Mouse (Mus musculus) intestine, embryonic 15.5 days (tissue): ENCODE results near the gene Nfatc2ip. TPM values are rescaled to one million over a fixed set of nuclear protein-coding genes. Genes with fewer than 3 reads are reported as not detected.
A peak's percentile ranks its signal among the peaks of the same experiment; 100 is the strongest.

Source experiments
- ATAC-seq: fragments of 200-750 bp; cut with Nextera tagmentation; 2 replicates; pipeline ENCODE4 v1.8.0; 2017; ENCODE audit warnings: moderate TSS enrichment, moderate library complexity
- H3K27ac ChIP-seq: fragments of 300-500 bp; sonication (generic); 2 replicates; pipeline ENCODE4 v1.5.1; 2015; ENCODE audit warnings: mild to moderate bottlenecking, inconsistent platforms
- H3K27me3 ChIP-seq: fragments of 300-500 bp; sonication (generic); replicated peaks from 2 replicates; pipeline ENCODE4 v1.6.1; 2015; ENCODE audit warnings: inconsistent platforms
- H3K36me3 ChIP-seq: fragments of 300-500 bp; sonication (generic); 2 replicates; pipeline ENCODE4 v1.6.1; 2015; ENCODE audit warnings: inconsistent platforms
- H3K4me1 ChIP-seq: fragments of 300-500 bp; sonication (generic); replicated peaks from 2 replicates; pipeline ENCODE4 v1.6.1; 2015; ENCODE audit warnings: inconsistent platforms
- H3K4me2 ChIP-seq: fragments of 300-500 bp; sonication (generic); replicated peaks from 2 replicates; pipeline ENCODE4 v1.6.1; 2015; ENCODE audit warnings: mild to moderate bottlenecking, inconsistent platforms
- H3K4me3 ChIP-seq: fragments of 300-500 bp; sonication (generic); replicated peaks from 2 replicates; pipeline ENCODE4 v1.5.1; 2015; ENCODE audit warnings: inconsistent platforms
- H3K9ac ChIP-seq: fragments of 300-500 bp; sonication (generic); 2 replicates; pipeline ENCODE4 v1.6.1; 2015; ENCODE audit warnings: inconsistent platforms
- H3K9me3 ChIP-seq: fragments of 300-500 bp; sonication (generic); 2 replicates; pipeline ENCODE4 v1.6.1; 2016; ENCODE audit warnings: inconsistent platforms
- WGBS: fragments of 180-500 bp; shearing (Covaris S2); methylation state at CpG from one replicate; pipeline ENCODE4 v1.1.7; 2015; 5-methylcytosine and 5-hydroxymethylcytosine counted together
- polyA plus RNA-seq: library from polyadenylated mRNA; unstranded; fragments of >200 nt; fragmentation: Nextera tagmentation; extraction: Ambion mirVana; gene quantifications from 2 replicates; pipeline ENCODE4 v1.2.1, GENCODE M21; 2015

Nfatc2ip gene
- polyA plus RNA-seq, result 1.6 and 2.5 TPM in 2 replicates

- Histone ChIP-seq H3K9me3 (no peaks in the 10 kb centered on the region), H3K4me3 (peak within 1 kb of the TSS; percentile 85), H3K4me1 (0 out of 2 replicates have a peak, but pooled peaks cover 2% of the 10 kb centered on the region), H3K27ac (peak within 1 kb of the TSS; percentile 6; the same call in 1 of the 2 replicates), H3K4me2 (peak within 1 kb of the TSS; percentile 86), H3K9ac (peak within 1 kb of the TSS; percentile 71), H3K27me3 (no peaks in the 10 kb centered on the region), H3K36me3 (no peaks in the 10 kb centered on the region)
- under 1% methylated on average over 59 of the region's 59 CpGs for WGBS
- peak; percentile 100 for ATAC-seq
Measured at GRCm38 (mm10) chr7:126396298-126397119, at the start of gene Nfatc2ip. Gene Nfatc2ip (minus strand): TSS chr7:126396737.

GRCm38 (mm10) chr7:126446217-126446616, 49.7 kb upstream of the Nfatc2ip start:
- Histone ChIP-seq H3K27me3 (no peaks in the 10 kb centered on the region), H3K4me1 (no peaks in the 10 kb centered on the region), H3K36me3 (peaks cover 12% of the 10 kb centered on the region), H3K9me3 (no peaks in the 10 kb centered on the region), H3K4me2 (no peak overlapping the region), H3K27ac (no peak overlapping the region), H3K4me3 (no peak overlapping the region), H3K9ac (no peak overlapping the region)
- 95% methylated on average over 21 of the region's 21 CpGs for WGBS
- no peak for ATAC-seq

GRCm38 (mm10) chr7:126445104-126445815, 48.7 kb upstream of the Nfatc2ip start:
- Histone ChIP-seq H3K4me1 (no peaks in the 10 kb centered on the region), H3K27ac (no peak overlapping the region), H3K9ac (no peak overlapping the region), H3K27me3 (no peaks in the 10 kb centered on the region), H3K9me3 (no peaks in the 10 kb centered on the region), H3K4me3 (no peak overlapping the region), H3K4me2 (no peak overlapping the region), H3K36me3 (peaks cover 12% of the 10 kb centered on the region)
- no peak for ATAC-seq
- 93% methylated on average over 15 of the region's 15 CpGs for WGBS

GRCm38 (mm10) chr7:126444536-126444935, 48.0 kb upstream of the Nfatc2ip start:
- Histone ChIP-seq H3K9ac (no peak overlapping the region), H3K4me2 (no peak overlapping the region), H3K27ac (no peak overlapping the region), H3K9me3 (no peaks in the 10 kb centered on the region), H3K27me3 (no peaks in the 10 kb centered on the region), H3K4me1 (no peaks in the 10 kb centered on the region), H3K4me3 (no peak overlapping the region), H3K36me3 (peaks cover 12% of the 10 kb centered on the region)
- ATAC-seq, result no peak
- 91% methylated on average over 9 of the region's 9 CpGs for WGBS

- Histone ChIP-seq H3K27ac (no peak overlapping the region), H3K9me3 (no peaks in the 10 kb centered on the region), H3K4me3 (no peak overlapping the region), H3K36me3 (peaks cover 12% of the 10 kb centered on the region), H3K4me1 (no peaks in the 10 kb centered on the region), H3K9ac (no peak overlapping the region), H3K27me3 (no peaks in the 10 kb centered on the region), H3K4me2 (no peak overlapping the region)
- ATAC-seq, result no peak
- WGBS, result 93% methylated on average over 10 of the region's 10 CpGs
Measured at GRCm38 (mm10) chr7:126443997-126444396, 47.5 kb upstream of the Nfatc2ip start.

GRCm38 (mm10) chr7:126440134-126440533, 43.6 kb upstream of the Nfatc2ip start:
- no peak overlapping the region for H3K27ac ChIP-seq
- H3K9me3 ChIP-seq, result no peaks in the 10 kb centered on the region
- no peaks in the 10 kb centered on the region for H3K4me1 ChIP-seq
- 74% methylated on average over 9 of the region's 9 CpGs for WGBS
- H3K4me3 ChIP-seq, result no peak overlapping the region
- no peak for ATAC-seq
- peaks cover 15% of the 10 kb centered on the region for H3K36me3 ChIP-seq
- no peak overlapping the region for H3K4me2 ChIP-seq
- no peaks in the 10 kb centered on the region for H3K27me3 ChIP-seq
- no peak overlapping the region for H3K9ac ChIP-seq

- Histone ChIP-seq H3K9ac (no peak overlapping the region), H3K4me1 (no peaks in the 10 kb centered on the region), H3K27ac (no peak overlapping the region), H3K4me2 (no peak overlapping the region), H3K4me3 (no peak overlapping the region), H3K27me3 (no peaks in the 10 kb centered on the region), H3K9me3 (no peaks in the 10 kb centered on the region), H3K36me3 (peaks cover 10% of the 10 kb centered on the region; the same call in 1 of the 2 replicates)
- ATAC-seq, result peak; percentile 58; the same call in 1 of the 2 replicates
- WGBS, result 24% methylated on average over 8 of the region's 8 CpGs
Measured at GRCm38 (mm10) chr7:126436851-126437250, 40.3 kb upstream of the Nfatc2ip start.

GRCm38 (mm10) chr7:126435801-126436200, 39.3 kb upstream of the Nfatc2ip start:
- Histone ChIP-seq H3K9ac (no peak overlapping the region), H3K36me3 (peaks cover 10% of the 10 kb centered on the region; the same call in 1 of the 2 replicates), H3K27me3 (no peaks in the 10 kb centered on the region), H3K4me3 (no peak overlapping the region), H3K9me3 (no peaks in the 10 kb centered on the region), H3K4me1 (no peaks in the 10 kb centered on the region), H3K27ac (no peak overlapping the region), H3K4me2 (no peak overlapping the region)
- WGBS, result 72% methylated on average over 3 of the region's 3 CpGs
- no peak for ATAC-seq

GRCm38 (mm10) chr7:126434726-126435125, 38.2 kb upstream of the Nfatc2ip start:
- Histone ChIP-seq H3K27ac (no peak overlapping the region), H3K4me2 (no peak overlapping the region), H3K9ac (no peak overlapping the region), H3K9me3 (no peaks in the 10 kb centered on the region), H3K36me3 (peaks cover 10% of the 10 kb centered on the region; the same call in 1 of the 2 replicates), H3K4me3 (no peak overlapping the region), H3K4me1 (peaks cover under 1% of the 10 kb centered on the region; the same call in 1 of the 2 replicates), H3K27me3 (no peaks in the 10 kb centered on the region)
- 88% methylated on average over 7 of the region's 7 CpGs for WGBS
- no peak for ATAC-seq

GRCm38 (mm10) chr7:126430167-126430566, 33.6 kb upstream of the Nfatc2ip start:
- Histone ChIP-seq H3K4me3 (no peak overlapping the region), H3K4me1 (peaks cover 9% of the 10 kb centered on the region), H3K9me3 (no peaks in the 10 kb centered on the region), H3K27me3 (no peaks in the 10 kb centered on the region), H3K36me3 (0 out of 2 replicates have a peak, but pooled peaks cover 7% of the 10 kb centered on the region), H3K4me2 (no peak overlapping the region), H3K27ac (no peak overlapping the region), H3K9ac (no peak overlapping the region)
- ATAC-seq, result no peak

- peak; percentile 21; the same call in 1 of the 2 replicates for ATAC-seq
- Histone ChIP-seq H3K9me3 (no peaks in the 10 kb centered on the region), H3K4me1 (peaks cover 9% of the 10 kb centered on the region), H3K27ac (peak overlapping the region; percentile 98; the same call in 1 of the 2 replicates), H3K4me2 (peak overlapping the region; percentile 91), H3K9ac (peak overlapping the region; percentile 88), H3K27me3 (no peaks in the 10 kb centered on the region), H3K4me3 (peak overlapping the region; percentile 85), H3K36me3 (0 out of 2 replicates have a peak, but pooled peaks cover 3% of the 10 kb centered on the region)
- 27% methylated on average over 15 of the region's 15 CpGs for WGBS
Measured at GRCm38 (mm10) chr7:126429503-126429898, 33.0 kb upstream of the Nfatc2ip start.
